ENCODE assay signal across 15 mouse cellular contexts in the genomic region with DNA sequence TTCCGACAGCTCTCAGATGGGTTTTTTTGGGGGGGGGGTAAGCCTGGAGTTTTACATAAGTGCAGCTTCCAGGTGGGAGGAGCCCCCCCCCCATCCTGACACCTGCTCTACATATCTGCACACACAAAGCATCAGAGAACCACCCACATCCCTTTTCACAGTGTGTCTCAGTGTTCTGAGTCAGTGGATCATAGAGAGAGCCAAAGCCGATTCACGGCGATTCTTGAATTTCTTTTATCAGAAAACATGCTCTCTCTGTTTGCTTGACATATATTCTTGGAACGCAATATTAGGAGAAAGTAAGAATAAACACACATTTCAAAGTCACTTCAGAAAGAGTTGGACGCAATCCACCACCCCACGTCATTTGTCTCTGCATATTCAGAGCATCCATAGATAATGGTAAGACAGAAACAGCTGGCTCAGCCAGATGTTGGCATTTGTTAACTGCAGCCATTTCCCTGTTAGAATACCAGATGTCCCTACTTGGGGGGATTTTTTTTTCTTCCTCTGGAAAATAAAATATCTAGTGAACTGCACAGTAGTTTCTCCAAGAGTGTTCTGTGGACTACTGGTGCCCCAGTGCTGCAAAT.
DNase-seq lines count a peak whose midpoint lies in the region; ATAC-seq and TF ChIP-seq lines count a peak whose summit lies in the region.
"Had no signal": no experiment of that assay in that cellular context is flagged by ENCODE, and none has a peak within 500 bp of the region (broad histone marks: within the 10 kb centered on the region; RNA-seq: fewer than 3 reads in every experiment).

No protein-coding gene starts in this region.

- H3K4me3 ChIP-seq in embryonic facial prominence, embryonic 14.5 days (ENCODE audit: low read depth, low read length), result no peak overlapping the region
- no peak overlapping the region for H3K4me3 ChIP-seq in embryonic facial prominence, embryonic 10.5 days
- H3K4me3 ChIP-seq in hindbrain, postnatal 0 days (ENCODE audit: low read length), result no peak overlapping the region
- H3K4me3 ChIP-seq in hindbrain, embryonic 12.5 days, result no peak overlapping the region
- H3K4me3 ChIP-seq in limb, embryonic 14.5 days (replicated peaks; ENCODE audit: low read length), result no peak overlapping the region
- no peak overlapping the region for H3K4me3 ChIP-seq in limb, embryonic 10.5 days
- H3K4me3 ChIP-seq: limb, embryonic 15.5 days had no signal

- H3K9ac ChIP-seq in embryonic facial prominence, embryonic 14.5 days (ENCODE audit: low read depth, low read length), result no peak overlapping the region
- no peak overlapping the region for H3K9ac ChIP-seq in hindbrain, postnatal 0 days (replicated peaks; ENCODE audit: low read length)
- H3K9ac ChIP-seq in hindbrain, embryonic 12.5 days, result no peak overlapping the region
- no peak overlapping the region for H3K9ac ChIP-seq in limb, embryonic 14.5 days (ENCODE audit: low read depth, low read length, severe bottlenecking)
- H3K9ac ChIP-seq: limb, embryonic 15.5 days had no signal

- peak; percentile 89 for DNase-seq in embryonic facial prominence, embryonic 14.5 days (ENCODE audit: low spot score)
- no peak for DNase-seq in embryonic facial prominence, embryonic 10.5 days (ENCODE audit: low spot score)
- peak; percentile 28 for DNase-seq in hindbrain, postnatal 0 days (ENCODE audit: low spot score)
- peak; percentile 77 for DNase-seq in limb, embryonic 14.5 days (ENCODE audit: low spot score)
- DNase-seq in limb, embryonic 10.5 days (ENCODE audit: low spot score), result no peak
- DNase-seq in right cerebral cortex, postnatal 10 days (ENCODE audit: low spot score in 2 of 2), result peak; percentile 24 to 30
- no peak for DNase-seq in right cerebral cortex, postnatal 14 days
- DNase-seq: cerebellum, postnatal 10 days; lung, postnatal 10 days; thymus, postnatal 36 days had no signal

- H3K4me2 ChIP-seq in embryonic facial prominence, embryonic 14.5 days (ENCODE audit: low read depth, low read length), result no peak overlapping the region
- no peak overlapping the region for H3K4me2 ChIP-seq in hindbrain, postnatal 0 days (ENCODE audit: low read depth, low read length)
- H3K4me2 ChIP-seq in hindbrain, embryonic 12.5 days (replicated peaks), result no peak overlapping the region
- no peak overlapping the region for H3K4me2 ChIP-seq in limb, embryonic 14.5 days (replicated peaks; ENCODE audit: low read depth, low read length, severe bottlenecking)
- H3K4me2 ChIP-seq: limb, embryonic 15.5 days had no signal

- H3K36me3 ChIP-seq in embryonic facial prominence, embryonic 14.5 days (ENCODE audit: control insufficient read depth, insufficient read depth, low read length), result no peaks in the 10 kb centered on the region
- H3K36me3 ChIP-seq in embryonic facial prominence, embryonic 10.5 days (replicated peaks), result no peaks in the 10 kb centered on the region
- no peaks in the 10 kb centered on the region for H3K36me3 ChIP-seq in hindbrain, postnatal 0 days (ENCODE audit: insufficient read depth, low read length)
- H3K36me3 ChIP-seq in hindbrain, embryonic 12.5 days, result no peaks in the 10 kb centered on the region
- no peaks in the 10 kb centered on the region for H3K36me3 ChIP-seq in limb, embryonic 14.5 days (ENCODE audit: control insufficient read depth, insufficient read depth, low read length)
- no peaks in the 10 kb centered on the region for H3K36me3 ChIP-seq in limb, embryonic 10.5 days
- H3K36me3 ChIP-seq: limb, embryonic 15.5 days had no signal

- ATAC-seq in embryonic facial prominence, embryonic 14.5 days (ENCODE audit: low read depth), result peak; percentile 41; the same call in 1 of the 2 replicates
- ATAC-seq in hindbrain, postnatal 0 days, result no peak
- ATAC-seq in hindbrain, embryonic 12.5 days (ENCODE audit: low FRiP score), result no peak
- no peak for ATAC-seq in limb, embryonic 14.5 days (ENCODE audit: low FRiP score, low read depth)
- ATAC-seq: CD4-positive, CD25-positive, alpha-beta regulatory T cell, adult 4 months; intestine, postnatal 0 days had no signal

- 0 out of 2 replicates have a peak, but pooled peaks cover 3% of the 10 kb centered on the region for H3K4me1 ChIP-seq in embryonic facial prominence, embryonic 14.5 days (ENCODE audit: control insufficient read depth, insufficient read depth, low read length)
- peaks cover 25% of the 10 kb centered on the region for H3K4me1 ChIP-seq in embryonic facial prominence, embryonic 10.5 days
- no peaks in the 10 kb centered on the region for H3K4me1 ChIP-seq in hindbrain, postnatal 0 days (ENCODE audit: insufficient read depth, low read length)
- H3K4me1 ChIP-seq in hindbrain, embryonic 12.5 days, result peaks cover 6% of the 10 kb centered on the region
- H3K4me1 ChIP-seq in limb, embryonic 14.5 days (ENCODE audit: control insufficient read depth, insufficient read depth, low read length), result peaks cover 3% of the 10 kb centered on the region; the same call in 1 of the 2 replicates
- H3K4me1 ChIP-seq in limb, embryonic 10.5 days, result peaks cover 20% of the 10 kb centered on the region

- no peak overlapping the region for H3K27ac ChIP-seq in embryonic facial prominence, embryonic 14.5 days (replicated peaks; ENCODE audit: low read depth, low read length)
- no peak overlapping the region for H3K27ac ChIP-seq in embryonic facial prominence, embryonic 10.5 days (replicated peaks)
- H3K27ac ChIP-seq in hindbrain, postnatal 0 days, result no peak overlapping the region
- H3K27ac ChIP-seq in hindbrain, embryonic 12.5 days, result no peak overlapping the region
- no peak overlapping the region for H3K27ac ChIP-seq in limb, embryonic 14.5 days (replicated peaks; ENCODE audit: low read depth, low read length)
- H3K27ac ChIP-seq in limb, embryonic 10.5 days, result no peak overlapping the region
- H3K27ac ChIP-seq: kidney, postnatal 0 days; limb, embryonic 15.5 days had no signal

- H3K9me3 ChIP-seq in embryonic facial prominence, embryonic 14.5 days (ENCODE audit: control insufficient read depth, low read length), result no peaks in the 10 kb centered on the region
- H3K9me3 ChIP-seq in embryonic facial prominence, embryonic 10.5 days, result no peaks in the 10 kb centered on the region
- no peaks in the 10 kb centered on the region for H3K9me3 ChIP-seq in hindbrain, postnatal 0 days (ENCODE audit: low read length)
- H3K9me3 ChIP-seq in hindbrain, embryonic 12.5 days (replicated peaks), result no peaks in the 10 kb centered on the region
- H3K9me3 ChIP-seq in limb, embryonic 14.5 days (ENCODE audit: control insufficient read depth, low read length), result no peaks in the 10 kb centered on the region
- H3K9me3 ChIP-seq in limb, embryonic 10.5 days (replicated peaks), result no peaks in the 10 kb centered on the region
- H3K9me3 ChIP-seq: limb, embryonic 15.5 days had no signal

- no peak for TF ChIP-seq POLR2A in limb, embryonic 14.5 days (IDR thresholded peaks at IDR 0.05; ENCODE audit: borderline replicate concordance, extremely low read depth, insufficient read depth, insufficient read length)

- no peaks in the 10 kb centered on the region for H3K27me3 ChIP-seq in embryonic facial prominence, embryonic 14.5 days (replicated peaks; ENCODE audit: control insufficient read depth, insufficient read depth, low read length)
- H3K27me3 ChIP-seq in embryonic facial prominence, embryonic 10.5 days (replicated peaks; ENCODE audit: low read depth, poor library complexity, severe bottlenecking), result peaks cover 32% of the 10 kb centered on the region
- no peaks in the 10 kb centered on the region for H3K27me3 ChIP-seq in hindbrain, postnatal 0 days (ENCODE audit: insufficient read depth, low read length)
- H3K27me3 ChIP-seq in hindbrain, embryonic 12.5 days, result peaks cover 3% of the 10 kb centered on the region; the same call in 1 of the 2 replicates
- no peaks in the 10 kb centered on the region for H3K27me3 ChIP-seq in limb, embryonic 14.5 days (ENCODE audit: control insufficient read depth, insufficient read depth, low read length)
- H3K27me3 ChIP-seq in limb, embryonic 10.5 days (ENCODE audit: low read depth, poor library complexity, severe bottlenecking), result peaks cover 40% of the 10 kb centered on the region

- no peak for TF ChIP-seq CTCF in hindbrain, postnatal 0 days (IDR thresholded peaks at IDR 0.05; ENCODE audit: low read depth)

- WGBS in embryonic facial prominence, embryonic 14.5 days, result 55% methylated on average over 7 of the region's 7 CpGs
- WGBS in embryonic facial prominence, embryonic 10.5 days, result 86% methylated on average over 7 of the region's 7 CpGs
- 72% methylated on average over 7 of the region's 7 CpGs for WGBS in hindbrain, postnatal 0 days
- 81% methylated on average over 7 of the region's 7 CpGs for WGBS in hindbrain, embryonic 12.5 days
- 71% methylated on average over 7 of the region's 7 CpGs for WGBS in limb, embryonic 14.5 days
- 83% methylated on average over 7 of the region's 7 CpGs for WGBS in limb, embryonic 10.5 days

Comparison
In these comparisons a context has a peak if more than half of its experiments do, and no peak if none do; other contexts are left out.
1. DNase-seq: peak in embryonic facial prominence, embryonic 14.5 days (single experiment), hindbrain, postnatal 0 days (single experiment), limb, embryonic 14.5 days (single experiment) and right cerebral cortex, postnatal 10 days (2 of 2); none in embryonic facial prominence, embryonic 10.5 days (single experiment), limb, embryonic 10.5 days (single experiment) and right cerebral cortex, postnatal 14 days (single experiment).